23 mouse cellular contexts compared by ENCODE assay signal in genomic region chr6:98690133-98690532, GRCm38 (mm10).
DNase-seq lines count a peak whose midpoint lies in the region.
"Had no signal": no experiment of that assay in that cellular context is flagged by ENCODE, and none has a peak within 500 bp of the region (broad histone marks: within the 10 kb centered on the region; RNA-seq: fewer than 3 reads in every experiment).

No protein-coding gene starts in this region.

- WGBS in embryonic facial prominence, embryonic 10.5 days = 42% methylated on average over 9 of the region's 9 CpGs

- H3K4me3 ChIP-seq in embryonic facial prominence, embryonic 10.5 days = no peak overlapping the region
- H3K4me3 ChIP-seq: embryonic facial prominence, embryonic 13.5 days; embryonic facial prominence, embryonic 15.5 days; erythroblast, embryonic 14.5 days; forebrain, embryonic 10.5 days; forebrain, embryonic 12.5 days had no signal

- DNase-seq in heart, adult 11 months = peak; percentile 30
- no peak for DNase-seq in heart, postnatal 25 days (ENCODE audit: low spot score)
- peak; percentile 47 for DNase-seq in embryo, embryonic 11 days
- DNase-seq in embryonic facial prominence, embryonic 10.5 days (ENCODE audit: low spot score) = no peak
- no peak for DNase-seq in kidney, adult 18-20 months
- no peak for DNase-seq in gastrocnemius, postnatal 36 days
- DNase-seq in thymus, postnatal 25 days = no peak
- DNase-seq: adrenal gland, adult 2 months; adrenal gland, postnatal 10 days; adrenal gland, postnatal 36 days; B cell, adult 2 months; cerebellum, adult 11-12 months; cerebellum, adult 2 months; cerebellum, adult 9-10 months; cerebellum, postnatal 10 days; cerebellum, postnatal 25 days had no signal

- H3K27ac ChIP-seq in embryonic facial prominence, embryonic 10.5 days (replicated peaks) = peak overlapping the region; percentile 59
- H3K27ac ChIP-seq: embryonic facial prominence, embryonic 13.5 days; embryonic facial prominence, embryonic 15.5 days; forebrain, embryonic 10.5 days; forebrain, embryonic 12.5 days had no signal

- peaks cover 52% of the 10 kb centered on the region for H3K4me1 ChIP-seq in embryonic facial prominence, embryonic 10.5 days
- H3K4me1 ChIP-seq: forebrain, embryonic 12.5 days had no signal

- H3K9me3 ChIP-seq in embryonic facial prominence, embryonic 10.5 days = no peaks in the 10 kb centered on the region
- H3K9me3 ChIP-seq: embryonic facial prominence, embryonic 13.5 days; embryonic facial prominence, embryonic 15.5 days; forebrain, embryonic 10.5 days; forebrain, embryonic 12.5 days had no signal

- intact Hi-C loops in heart, postnatal 25 days (cut with DNase I) = no loop called here
- intact Hi-C loops in gastrocnemius, postnatal 36 days (cut with DNase I) = no loop called here

- H3K27me3 ChIP-seq in embryonic facial prominence, embryonic 10.5 days (replicated peaks; ENCODE audit: low read depth, poor library complexity, severe bottlenecking) = no peaks in the 10 kb centered on the region
- H3K27me3 ChIP-seq: CH12.LX; embryonic facial prominence, embryonic 13.5 days; embryonic facial prominence, embryonic 15.5 days; forebrain, embryonic 12.5 days had no signal

- no peaks in the 10 kb centered on the region for H3K36me3 ChIP-seq in embryonic facial prominence, embryonic 10.5 days (replicated peaks)
- H3K36me3 ChIP-seq: embryonic facial prominence, embryonic 13.5 days; embryonic facial prominence, embryonic 15.5 days; forebrain, embryonic 10.5 days; forebrain, embryonic 12.5 days; G1E had no signal

Comparison
In these comparisons a context has a peak if more than half of its experiments do, and no peak if none do; other contexts are left out.
1. DNase-seq: peak in heart, adult 11 months (single experiment) and embryo, embryonic 11 days (single experiment); none in heart, postnatal 25 days (single experiment), embryonic facial prominence, embryonic 10.5 days (single experiment), kidney, adult 18-20 months (single experiment), gastrocnemius, postnatal 36 days (0 of 2) and thymus, postnatal 25 days (single experiment).